Mouse (Mus musculus): Measurements from ENCODE around the gene Lrrc3.

The Lrrc3 gene

GRCm38 (mm10) chr10:77867546-77867945, 34.8 kb downstream of the Lrrc3 start:
- DNase-seq = no peak

GRCm38 (mm10) chr10:77864762-77865143, 37.6 kb downstream of the Lrrc3 start:
- no peak for DNase-seq

- no peak for DNase-seq
These were observed 38.1 kb downstream of the Lrrc3 start for GRCm38 (mm10) chr10:77864067-77864761.

- DNase-seq = no peak
These were observed 40.7 kb downstream of the Lrrc3 start, which contains the start of gene Gm3285 for GRCm38 (mm10) chr10:77861675-77862074. Gene Gm3285, plus strand, starts transcription at chr10:77861975.

- DNase-seq = no peak
These were observed 49.8 kb downstream of the Lrrc3 start, which contains the start of gene Gm10318 for GRCm38 (mm10) chr10:77852559-77852958. Gene Gm10318, plus strand, starts transcription at chr10:77852859.
